Mouse (Mus musculus) macrophage (primary cell): ENCODE measurements around the gene Elavl4. TPM values are rescaled to one million over a fixed set of nuclear protein-coding genes. Genes with fewer than 3 reads are reported as not detected.

Experiments used
- H3K27ac ChIP-seq: fragments of 350-480 bp; formaldehyde crosslinking; 2 replicates; pipeline ENCODE4 v1.9.0; 2021
- H3K36me3 ChIP-seq: fragments of 350-480 bp; formaldehyde crosslinking; 2 replicates; pipeline ENCODE4 v1.9.0; 2021; ENCODE audit errors: inconsistent target
- H3K4me3 ChIP-seq: fragments of 350-480 bp; formaldehyde crosslinking; 2 replicates; pipeline ENCODE4 v1.9.0; 2021; ENCODE audit errors: inconsistent target
- H3K79me2 ChIP-seq: fragments of 350-480 bp; formaldehyde crosslinking; 2 replicates; pipeline ENCODE4 v1.9.0; 2021; ENCODE audit errors: inconsistent target
- WGBS: methylation state at CpG from one replicate; pipeline ENCODE4 v1.1.7; 2026; ENCODE audit warnings: inconsistent platforms; ENCODE audit not compliant: missing documents; 5-methylcytosine and 5-hydroxymethylcytosine counted together
- polyA plus RNA-seq: library from polyadenylated mRNA; stranded (reverse); fragments of 250-400 nt; gene quantifications from 3 replicates; pipeline ENCODE4 v1.2.4, GENCODE M21; 2018; ENCODE audit warnings: inconsistent platforms

Gene Elavl4
- polyA plus RNA-seq, 1 experiment from 2014 or later, result not detected

GRCm38 (mm10) chr4:110231799-110232198, 119.9 kb downstream of the Elavl4 start:
- Histone ChIP-seq H3K4me3 (no peak overlapping the region), H3K79me2 (no peaks in the 10 kb centered on the region), H3K27ac (no peak overlapping the region), H3K36me3 (no peaks in the 10 kb centered on the region)
- 96% methylated on average over 4 of the region's 4 CpGs for WGBS

- Histone ChIP-seq H3K27ac (no peak overlapping the region), H3K36me3 (no peaks in the 10 kb centered on the region), H3K79me2 (no peaks in the 10 kb centered on the region), H3K4me3 (no peak overlapping the region)
- 88% methylated on average over 1 of the region's 1 CpGs for WGBS
Observed at GRCm38 (mm10) chr4:110229652-110230051, 122.1 kb downstream of the Elavl4 start.

GRCm38 (mm10) chr4:110229238-110229637, 122.5 kb downstream of the Elavl4 start:
- no peak overlapping the region for H3K27ac ChIP-seq
- no peaks in the 10 kb centered on the region for H3K79me2 ChIP-seq
- H3K36me3 ChIP-seq, result no peaks in the 10 kb centered on the region
- H3K4me3 ChIP-seq, result no peak overlapping the region

GRCm38 (mm10) chr4:110227621-110228031, 124.1 kb downstream of the Elavl4 start:
- WGBS, result 68% methylated on average over 8 of the region's 8 CpGs
- Histone ChIP-seq H3K79me2 (no peaks in the 10 kb centered on the region), H3K4me3 (no peak overlapping the region), H3K36me3 (no peaks in the 10 kb centered on the region), H3K27ac (no peak overlapping the region)

GRCm38 (mm10) chr4:110225492-110225891, 126.2 kb downstream of the Elavl4 start:
- Histone ChIP-seq H3K4me3 (no peak overlapping the region), H3K36me3 (no peaks in the 10 kb centered on the region), H3K79me2 (no peaks in the 10 kb centered on the region), H3K27ac (no peak overlapping the region)
- 94% methylated on average over 10 of the region's 10 CpGs for WGBS

- no peaks in the 10 kb centered on the region for H3K36me3 ChIP-seq
- H3K27ac ChIP-seq, result no peak overlapping the region
- 84% methylated on average over 5 of the region's 5 CpGs for WGBS
- H3K79me2 ChIP-seq, result no peaks in the 10 kb centered on the region
- no peak overlapping the region for H3K4me3 ChIP-seq
Observed at GRCm38 (mm10) chr4:110218819-110219218, 132.9 kb downstream of the Elavl4 start.

- H3K27ac ChIP-seq, result no peak overlapping the region
- 79% methylated on average over 3 of the region's 3 CpGs for WGBS
- H3K36me3 ChIP-seq, result no peaks in the 10 kb centered on the region
Observed at GRCm38 (mm10) chr4:110217553-110217952, 134.2 kb downstream of the Elavl4 start.

GRCm38 (mm10) chr4:110214543-110214942, 137.2 kb downstream of the Elavl4 start:
- Histone ChIP-seq H3K27ac (no peak overlapping the region), H3K4me3 (no peak overlapping the region), H3K36me3 (no peaks in the 10 kb centered on the region), H3K79me2 (no peaks in the 10 kb centered on the region)
- WGBS, result 92% methylated on average over 6 of the region's 6 CpGs

More at GRCm38 (mm10) chr4:110217553-110217952, 134.2 kb downstream of the Elavl4 start:
- no peak overlapping the region for H3K4me3 ChIP-seq
- no peaks in the 10 kb centered on the region for H3K79me2 ChIP-seq

- WGBS, result 88% methylated on average over 5 of the region's 5 CpGs
- no peaks in the 10 kb centered on the region for H3K36me3 ChIP-seq
- H3K79me2 ChIP-seq, result no peaks in the 10 kb centered on the region
- no peak overlapping the region for H3K4me3 ChIP-seq
- no peak overlapping the region for H3K27ac ChIP-seq
Observed at GRCm38 (mm10) chr4:110213666-110214065, 138.0 kb downstream of the Elavl4 start.

- Histone ChIP-seq H3K4me3 (no peak overlapping the region), H3K79me2 (no peaks in the 10 kb centered on the region), H3K36me3 (no peaks in the 10 kb centered on the region), H3K27ac (no peak overlapping the region)
- WGBS, result 85% methylated on average over 5 of the region's 5 CpGs
Observed at GRCm38 (mm10) chr4:110210246-110210645, 141.5 kb downstream of the Elavl4 start.

- H3K4me3 ChIP-seq, result no peak overlapping the region
- H3K27ac ChIP-seq, result no peak overlapping the region
- H3K79me2 ChIP-seq, result no peaks in the 10 kb centered on the region
- no peaks in the 10 kb centered on the region for H3K36me3 ChIP-seq
- WGBS, result 89% methylated on average over 5 of the region's 5 CpGs
Observed at GRCm38 (mm10) chr4:110209613-110210012, 142.1 kb downstream of the Elavl4 start.

- 100% methylated on average over 2 of the region's 3 CpGs for WGBS
Observed at GRCm38 (mm10) chr4:110201680-110202079, 150.0 kb downstream of the Elavl4 start.

GRCm38 (mm10) chr4:110199897-110200296, 151.8 kb downstream of the Elavl4 start:
- 90% methylated on average over 5 of the region's 5 CpGs for WGBS
- H3K27ac ChIP-seq, result no peak overlapping the region
- no peaks in the 10 kb centered on the region for H3K36me3 ChIP-seq
- no peaks in the 10 kb centered on the region for H3K79me2 ChIP-seq
- no peak overlapping the region for H3K4me3 ChIP-seq

More at GRCm38 (mm10) chr4:110201680-110202079, 150.0 kb downstream of the Elavl4 start:
- H3K4me3 ChIP-seq, result no peak overlapping the region
- H3K79me2 ChIP-seq, result no peaks in the 10 kb centered on the region
- H3K27ac ChIP-seq, result no peak overlapping the region
- H3K36me3 ChIP-seq, result no peaks in the 10 kb centered on the region

GRCm38 (mm10) chr4:110198600-110198999, 153.1 kb downstream of the Elavl4 start:
- WGBS, result 41% methylated on average over 2 of the region's 2 CpGs
- Histone ChIP-seq H3K79me2 (no peaks in the 10 kb centered on the region), H3K4me3 (no peak overlapping the region), H3K27ac (no peak overlapping the region), H3K36me3 (no peaks in the 10 kb centered on the region)

- H3K36me3 ChIP-seq, result no peaks in the 10 kb centered on the region
- no peak overlapping the region for H3K27ac ChIP-seq
- H3K79me2 ChIP-seq, result no peaks in the 10 kb centered on the region
- no peak overlapping the region for H3K4me3 ChIP-seq
- WGBS, result 83% methylated on average over 2 of the region's 2 CpGs
Observed at GRCm38 (mm10) chr4:110177263-110177662, 174.4 kb downstream of the Elavl4 start.

GRCm38 (mm10) chr4:110172028-110172427, 179.7 kb downstream of the Elavl4 start:
- no peak overlapping the region for H3K27ac ChIP-seq
- 62% methylated on average over 5 of the region's 5 CpGs for WGBS
- H3K36me3 ChIP-seq, result no peaks in the 10 kb centered on the region
- no peak overlapping the region for H3K4me3 ChIP-seq
- no peaks in the 10 kb centered on the region for H3K79me2 ChIP-seq
